Mouse (Mus musculus): ENCODE data around the gene Csgalnact2. TPM values are rescaled to one million over a fixed set of nuclear protein-coding genes. Genes with fewer than 3 reads are reported as not detected.

Csgalnact2 gene
- polyA plus RNA-seq, 1 experiment = 12.8 TPM

DNA sequence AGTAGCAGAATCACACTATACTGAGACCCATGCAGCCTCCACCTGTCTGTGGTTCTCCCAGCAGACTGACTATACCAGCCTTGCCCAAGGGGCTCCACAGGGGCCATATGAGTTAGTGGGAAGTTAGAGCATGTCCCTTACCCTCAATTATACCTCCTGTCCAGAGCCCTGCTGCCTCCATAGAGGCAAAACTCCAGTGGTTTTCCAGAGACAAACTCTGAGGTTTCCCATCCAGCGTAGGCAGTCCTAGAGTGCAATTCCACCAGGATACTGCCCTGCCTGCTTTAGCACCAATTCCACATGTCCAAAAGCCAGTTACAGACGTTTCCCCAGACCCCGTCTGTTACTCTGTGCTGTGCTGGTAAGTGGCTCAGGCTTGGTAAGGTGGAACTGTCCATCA, 59.6 kb downstream of the Csgalnact2 start:
- Histone ChIP-seq H3K27ac (ENCODE audit: control insufficient read depth, insufficient read depth, low read depth, low read length, poor library complexity) (no peak overlapping the region), H3K4me1 (ENCODE audit: control insufficient read depth, insufficient read depth, low read length) (no peaks in the 10 kb centered on the region), H3K4me3 (replicated peaks; ENCODE audit: control insufficient read depth, low read depth, low read length) (no peak overlapping the region)
- 74% methylated on average over 3 of the region's 3 CpGs for WGBS
- no peak for TF ChIP-seq POLR2A (IDR thresholded peaks at IDR 0.05; ENCODE audit: borderline replicate concordance, control insufficient read depth, low read depth, low read length)
- no peak for TF ChIP-seq CTCF (IDR thresholded peaks at IDR 0.05; ENCODE audit: control insufficient read depth, insufficient read depth, low read length)

DNA sequence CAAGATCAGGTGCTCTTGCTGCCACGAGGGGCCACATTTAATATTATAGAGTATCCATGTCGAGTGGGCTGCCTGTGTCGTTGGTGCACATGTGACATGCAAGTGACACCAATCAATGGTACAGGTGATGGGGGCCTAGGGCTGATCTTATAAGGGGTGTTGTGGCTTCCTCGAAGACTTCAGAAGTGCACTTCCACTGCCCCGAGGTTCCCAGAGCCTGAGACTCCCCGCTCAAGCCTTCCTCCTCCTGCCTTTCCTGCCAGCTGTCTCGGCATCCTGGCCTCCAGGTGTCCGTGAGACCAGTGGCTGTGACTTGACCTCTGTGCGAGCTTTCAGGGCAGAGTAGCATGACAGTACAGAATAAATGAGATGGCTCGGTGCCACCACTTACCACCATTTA, 60.2 kb downstream of the Csgalnact2 start:
- no peaks in the 10 kb centered on the region for H3K4me1 ChIP-seq (ENCODE audit: control insufficient read depth, insufficient read depth, low read length)
- TF ChIP-seq CTCF (IDR thresholded peaks at IDR 0.05; ENCODE audit: control insufficient read depth, insufficient read depth, low read length) = no peak
- no peak for TF ChIP-seq POLR2A (IDR thresholded peaks at IDR 0.05; ENCODE audit: borderline replicate concordance, control insufficient read depth, low read depth, low read length)
- WGBS = 67% methylated on average over 10 of the region's 10 CpGs
- no peak overlapping the region for H3K27ac ChIP-seq (ENCODE audit: control insufficient read depth, insufficient read depth, low read depth, low read length, poor library complexity)
- H3K4me3 ChIP-seq (replicated peaks; ENCODE audit: control insufficient read depth, low read depth, low read length) = no peak overlapping the region

DNA sequence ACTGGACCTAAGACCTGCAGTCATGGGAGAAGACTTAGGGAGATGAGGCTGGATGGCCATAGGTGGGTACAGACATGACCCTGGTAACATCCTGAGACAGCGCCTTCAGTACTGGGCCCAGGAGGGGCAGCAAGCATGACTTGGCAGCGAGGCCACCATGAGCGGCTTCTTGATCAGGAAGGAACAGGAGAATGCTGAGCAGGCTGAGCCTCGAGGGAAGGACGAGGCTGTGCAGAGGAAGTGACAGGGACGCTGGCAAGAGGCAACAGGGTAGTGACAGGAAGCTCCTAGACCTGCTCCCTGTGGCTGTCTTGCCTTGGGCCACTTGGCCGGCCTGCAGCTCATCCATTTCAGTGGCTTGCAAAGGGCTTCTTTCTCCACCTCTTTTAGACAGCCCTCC, 61.5 kb downstream of the Csgalnact2 start:
- no peak overlapping the region for H3K27ac ChIP-seq (ENCODE audit: control insufficient read depth, insufficient read depth, low read depth, low read length, poor library complexity)
- 24% methylated on average over 7 of the region's 7 CpGs for WGBS
- no peak overlapping the region for H3K4me3 ChIP-seq (replicated peaks; ENCODE audit: control insufficient read depth, low read depth, low read length)
- no peak for TF ChIP-seq POLR2A (IDR thresholded peaks at IDR 0.05; ENCODE audit: borderline replicate concordance, control insufficient read depth, low read depth, low read length)
- no peak for TF ChIP-seq CTCF (IDR thresholded peaks at IDR 0.05; ENCODE audit: control insufficient read depth, insufficient read depth, low read length)
- no peaks in the 10 kb centered on the region for H3K4me1 ChIP-seq (ENCODE audit: control insufficient read depth, insufficient read depth, low read length)

DNA sequence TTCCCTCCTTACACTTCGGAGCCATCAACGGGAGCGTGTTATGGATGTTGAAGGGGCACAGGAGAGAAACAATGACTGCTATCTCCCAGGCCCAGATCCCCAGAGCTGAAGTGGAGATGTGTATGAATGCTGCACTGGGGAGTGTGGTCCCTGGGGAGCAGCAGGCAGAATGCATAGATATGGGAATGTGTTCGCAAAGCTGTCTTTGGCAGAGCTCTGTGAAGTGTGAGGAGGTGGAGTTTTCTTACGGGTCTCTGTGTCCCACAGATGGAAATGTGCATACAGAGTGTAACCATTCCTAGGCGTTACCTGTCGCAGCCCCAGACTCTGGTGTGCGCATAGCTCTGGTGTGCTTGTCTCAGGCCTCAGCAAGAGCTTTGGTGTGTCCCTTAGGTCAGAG, 62.2 kb downstream of the Csgalnact2 start:
- 86% methylated on average over 8 of the region's 8 CpGs for WGBS
- Histone ChIP-seq H3K4me3 (replicated peaks; ENCODE audit: control insufficient read depth, low read depth, low read length) (no peak overlapping the region), H3K27ac (ENCODE audit: control insufficient read depth, insufficient read depth, low read depth, low read length, poor library complexity) (no peak overlapping the region), H3K4me1 (ENCODE audit: control insufficient read depth, insufficient read depth, low read length) (no peaks in the 10 kb centered on the region)
- TF ChIP-seq POLR2A (IDR thresholded peaks at IDR 0.05; ENCODE audit: borderline replicate concordance, control insufficient read depth, low read depth, low read length) (no peak), CTCF (IDR thresholded peaks at IDR 0.05; ENCODE audit: control insufficient read depth, insufficient read depth, low read length) (no peak)

DNA sequence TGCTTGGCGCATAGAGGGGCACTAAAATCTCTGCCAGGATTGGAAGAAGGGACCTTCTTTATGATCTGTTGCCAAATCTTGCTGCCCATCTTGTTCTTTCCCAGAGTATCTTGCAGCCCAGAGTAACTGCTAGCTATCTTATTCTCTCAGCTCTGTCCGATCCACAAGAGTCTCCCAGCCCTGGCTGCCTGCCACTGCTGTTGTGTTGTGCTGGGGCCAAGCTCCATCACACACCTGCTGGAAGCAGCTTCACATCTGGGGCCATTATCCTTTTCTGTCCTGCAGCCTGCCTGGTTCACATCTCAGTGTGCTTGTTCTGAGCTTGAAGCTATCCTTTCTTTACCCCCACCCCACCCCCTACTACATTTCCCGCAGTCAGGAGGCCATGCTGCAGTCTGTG, 62.7 kb downstream of the Csgalnact2 start:
- WGBS = 79% methylated on average over 3 of the region's 3 CpGs
- no peak overlapping the region for H3K4me3 ChIP-seq (replicated peaks; ENCODE audit: control insufficient read depth, low read depth, low read length)
- H3K27ac ChIP-seq (ENCODE audit: control insufficient read depth, insufficient read depth, low read depth, low read length, poor library complexity) = no peak overlapping the region
- TF ChIP-seq POLR2A (IDR thresholded peaks at IDR 0.05; ENCODE audit: borderline replicate concordance, control insufficient read depth, low read depth, low read length) (no peak), CTCF (IDR thresholded peaks at IDR 0.05; ENCODE audit: control insufficient read depth, insufficient read depth, low read length) (no peak)
- no peaks in the 10 kb centered on the region for H3K4me1 ChIP-seq (ENCODE audit: control insufficient read depth, insufficient read depth, low read length)

DNA sequence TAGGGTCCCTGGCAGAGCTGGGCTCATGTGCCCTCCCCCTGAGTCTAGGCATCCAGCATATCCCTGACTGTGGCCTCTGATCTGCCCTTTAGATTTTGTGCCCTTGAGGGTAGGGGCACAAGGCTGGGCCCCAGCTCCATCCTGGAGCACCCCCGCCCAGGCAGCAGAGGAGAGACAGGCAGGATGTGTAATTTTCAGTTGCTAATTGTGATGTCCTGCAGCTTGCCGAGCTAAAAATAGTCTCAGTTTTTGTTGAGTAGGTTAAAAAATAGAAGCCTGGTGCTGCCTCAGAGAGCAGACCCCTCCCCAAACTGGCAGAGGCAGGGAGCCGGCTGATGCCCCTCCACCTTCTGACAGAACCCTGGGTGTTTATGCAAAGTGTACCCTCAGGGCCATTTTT, 64.8 kb downstream of the Csgalnact2 start:
- H3K4me3 ChIP-seq (replicated peaks; ENCODE audit: control insufficient read depth, low read depth, low read length) = no peak overlapping the region
- no peak for TF ChIP-seq CTCF (IDR thresholded peaks at IDR 0.05; ENCODE audit: control insufficient read depth, insufficient read depth, low read length)
- H3K27ac ChIP-seq (ENCODE audit: control insufficient read depth, insufficient read depth, low read depth, low read length, poor library complexity) = no peak overlapping the region
- 55% methylated on average over 3 of the region's 3 CpGs for WGBS
- H3K4me1 ChIP-seq (ENCODE audit: control insufficient read depth, insufficient read depth, low read length) = no peaks in the 10 kb centered on the region

DNA sequence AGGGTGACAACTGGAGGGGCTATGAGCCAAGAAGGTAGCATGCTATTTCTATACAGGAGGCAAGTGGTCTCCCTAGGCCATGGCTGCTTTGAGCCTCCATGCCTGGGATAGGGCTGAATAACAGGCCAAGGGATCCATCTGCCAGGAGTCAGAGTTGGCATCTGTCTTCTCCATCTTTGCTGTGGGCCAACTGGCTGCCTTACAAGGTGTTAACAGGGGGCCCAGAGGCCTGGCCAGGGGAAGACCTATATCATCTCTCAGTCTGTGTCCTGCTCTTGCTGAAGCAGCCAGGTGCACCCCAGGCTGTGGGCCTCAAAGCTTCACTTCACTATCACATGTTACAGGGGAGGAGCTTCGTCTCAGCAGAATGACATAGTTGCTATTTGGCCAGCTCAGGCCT, 66.8 kb downstream of the Csgalnact2 start:
- Histone ChIP-seq H3K4me3 (replicated peaks; ENCODE audit: control insufficient read depth, low read depth, low read length) (no peak overlapping the region), H3K27ac (ENCODE audit: control insufficient read depth, insufficient read depth, low read depth, low read length, poor library complexity) (no peak overlapping the region), H3K4me1 (ENCODE audit: control insufficient read depth, insufficient read depth, low read length) (no peaks in the 10 kb centered on the region)
- 54% methylated on average over 1 of the region's 1 CpGs for WGBS
- no peak for TF ChIP-seq POLR2A (IDR thresholded peaks at IDR 0.05; ENCODE audit: borderline replicate concordance, control insufficient read depth, low read depth, low read length)

DNA sequence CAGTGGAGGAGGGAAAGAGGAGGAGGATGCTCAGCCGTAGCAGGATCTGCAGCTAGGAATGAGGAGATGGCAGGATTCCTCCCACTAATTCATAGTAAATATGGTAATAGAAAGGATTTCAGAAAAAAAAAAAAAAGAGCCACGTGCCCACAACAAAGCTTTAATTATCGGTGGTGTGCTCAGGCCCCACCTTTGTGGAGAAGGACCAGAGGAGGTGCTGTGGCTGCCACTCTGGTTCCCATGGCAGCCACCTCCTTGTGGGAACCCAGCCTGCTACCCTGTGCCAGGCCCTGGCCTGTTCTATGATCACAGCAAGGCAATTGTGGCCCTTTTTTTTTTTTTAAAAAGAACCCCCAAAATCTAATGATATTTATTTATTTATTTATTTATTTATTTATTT, 67.5 kb downstream of the Csgalnact2 start:
- WGBS = 86% methylated on average over 3 of the region's 3 CpGs
- Histone ChIP-seq H3K4me3 (replicated peaks; ENCODE audit: control insufficient read depth, low read depth, low read length) (no peak overlapping the region), H3K27ac (ENCODE audit: control insufficient read depth, insufficient read depth, low read depth, low read length, poor library complexity) (no peak overlapping the region), H3K4me1 (ENCODE audit: control insufficient read depth, insufficient read depth, low read length) (no peaks in the 10 kb centered on the region)
- TF ChIP-seq CTCF (IDR thresholded peaks at IDR 0.05; ENCODE audit: control insufficient read depth, insufficient read depth, low read length) = no peak
- TF ChIP-seq POLR2A (IDR thresholded peaks at IDR 0.05; ENCODE audit: borderline replicate concordance, control insufficient read depth, low read depth, low read length) = no peak

DNA sequence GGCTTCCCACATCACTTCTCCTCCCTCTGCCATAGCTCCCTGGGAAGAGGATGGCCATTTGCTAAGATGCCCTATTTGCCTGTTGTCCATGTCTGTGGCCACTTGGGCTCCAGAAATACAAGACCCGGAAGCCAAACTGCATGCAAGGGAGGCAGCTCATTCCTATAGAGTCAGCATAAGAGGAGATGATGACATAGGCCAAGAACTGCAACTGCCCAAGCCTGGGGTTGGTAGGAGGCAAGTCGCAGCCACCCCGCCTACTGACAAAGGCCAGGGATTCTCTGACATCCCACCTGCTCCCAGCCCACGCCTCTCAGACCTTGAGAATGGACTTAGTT, 68.0 kb downstream of the Csgalnact2 start:
- no peak overlapping the region for H3K27ac ChIP-seq (ENCODE audit: control insufficient read depth, insufficient read depth, low read depth, low read length, poor library complexity)
- H3K4me1 ChIP-seq (ENCODE audit: control insufficient read depth, insufficient read depth, low read length) = no peaks in the 10 kb centered on the region
- TF ChIP-seq CTCF (IDR thresholded peaks at IDR 0.05; ENCODE audit: control insufficient read depth, insufficient read depth, low read length) (no peak), POLR2A (IDR thresholded peaks at IDR 0.05; ENCODE audit: borderline replicate concordance, control insufficient read depth, low read depth, low read length) (no peak)
- no peak overlapping the region for H3K4me3 ChIP-seq (replicated peaks; ENCODE audit: control insufficient read depth, low read depth, low read length)
- 81% methylated on average over 4 of the region's 4 CpGs for WGBS
